8 mouse cellular contexts compared by ENCODE assay signal in the genomic region with DNA sequence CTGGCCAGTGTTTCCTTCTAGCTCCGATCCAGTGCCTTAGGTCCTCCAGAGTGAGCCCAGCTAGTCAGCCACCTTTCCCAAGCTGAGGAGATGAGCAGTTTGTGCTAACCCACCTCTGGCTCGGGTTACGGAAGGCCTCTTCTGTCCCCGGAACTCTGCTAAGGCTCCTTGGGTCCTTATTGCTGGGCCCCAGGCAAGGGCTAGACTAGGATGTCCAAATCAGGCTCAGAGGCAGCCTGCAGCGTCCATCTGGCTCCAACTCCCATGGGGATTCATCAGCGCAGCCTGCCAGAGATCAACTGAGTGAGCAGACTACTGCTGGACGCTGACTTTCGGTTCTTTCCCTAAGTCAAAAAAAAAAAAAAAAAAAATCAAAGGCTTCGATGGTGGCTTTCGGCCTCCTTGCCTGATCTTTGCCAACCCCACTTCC. TPM values are rescaled to one million over a fixed set of nuclear protein-coding genes. Genes with fewer than 3 reads are reported as not detected.
DNase-seq lines count a peak whose midpoint lies in the region; ATAC-seq and TF ChIP-seq lines count a peak whose summit lies in the region.
"Had no signal": no experiment of that assay in that cellular context is flagged by ENCODE, and none has a peak within 500 bp of the region (broad histone marks: within the 10 kb centered on the region; RNA-seq: fewer than 3 reads in every experiment).

No protein-coding gene starts in this region.

- H3K27ac ChIP-seq in forebrain, embryonic 15.5 days (replicated peaks) = peak overlapping the region; percentile 88
- H3K27ac ChIP-seq in hindbrain, postnatal 0 days = peak overlapping the region; percentile 86
- H3K27ac ChIP-seq in neural tube, embryonic 13.5 days (replicated peaks) = peak overlapping the region; percentile 76
- H3K27ac ChIP-seq: macrophage had no signal

- ATAC-seq in forebrain, embryonic 15.5 days (replicated peaks) = no peak
- ATAC-seq in hindbrain, postnatal 0 days = peak; percentile 43; the same call in 1 of the 2 replicates
- no peak for ATAC-seq in neural tube, embryonic 13.5 days (ENCODE audit: low read depth)

- 9% methylated on average over 10 of the region's 10 CpGs for WGBS in forebrain, embryonic 15.5 days
- 12% methylated on average over 10 of the region's 10 CpGs for WGBS in hindbrain, postnatal 0 days
- WGBS in neural tube, embryonic 13.5 days = 4% methylated on average over 10 of the region's 10 CpGs

- no peak for TF ChIP-seq POLR2A in brain, embryonic 14.5 days (IDR thresholded peaks at IDR 0.05; ENCODE audit: borderline replicate concordance, extremely low read depth, insufficient read depth, insufficient read length, poor library complexity, severe bottlenecking)

- peak overlapping the region; percentile 39 for H3K9ac ChIP-seq in forebrain, embryonic 15.5 days (replicated peaks)
- peak overlapping the region; percentile 84 for H3K9ac ChIP-seq in hindbrain, postnatal 0 days (replicated peaks; ENCODE audit: low read length)
- peak overlapping the region; percentile 50 for H3K9ac ChIP-seq in neural tube, embryonic 13.5 days

- no peak for TF ChIP-seq CTCF in brain, embryonic 14.5 days (IDR thresholded peaks at IDR 0.05; ENCODE audit: borderline replicate concordance, extremely low read depth, insufficient read depth, insufficient read length)
- TF ChIP-seq CTCF in hindbrain, postnatal 0 days (IDR thresholded peaks at IDR 0.05; ENCODE audit: low read depth) = no peak

- H3K9me3 ChIP-seq in forebrain, embryonic 15.5 days = no peaks in the 10 kb centered on the region
- H3K9me3 ChIP-seq in hindbrain, postnatal 0 days (ENCODE audit: low read length) = no peaks in the 10 kb centered on the region
- no peaks in the 10 kb centered on the region for H3K9me3 ChIP-seq in neural tube, embryonic 13.5 days

- no peaks in the 10 kb centered on the region for H3K36me3 ChIP-seq in forebrain, embryonic 15.5 days
- no peaks in the 10 kb centered on the region for H3K36me3 ChIP-seq in hindbrain, postnatal 0 days (ENCODE audit: insufficient read depth, low read length)
- H3K36me3 ChIP-seq in neural tube, embryonic 13.5 days = no peaks in the 10 kb centered on the region

- peak; percentile 89 for DNase-seq in MN1 (ENCODE audit: low spot score)
- DNase-seq in brain, embryonic 14.5 days (ENCODE audit: low read depth) = peak; percentile 67
- DNase-seq in hindbrain, postnatal 0 days (ENCODE audit: low spot score) = peak; percentile 76
- DNase-seq in right cerebral cortex, adult 2 months (ENCODE audit: low spot score in 2 of 2) = no peak
- no peak for DNase-seq in layer of hippocampus, adult 8-10 months (ENCODE audit: low spot score in 2 of 2)

- peaks cover 34% of the 10 kb centered on the region for H3K27me3 ChIP-seq in forebrain, embryonic 15.5 days
- peaks cover 20% of the 10 kb centered on the region for H3K27me3 ChIP-seq in hindbrain, postnatal 0 days (ENCODE audit: insufficient read depth, low read length)
- H3K27me3 ChIP-seq in neural tube, embryonic 13.5 days = peaks cover 97% of the 10 kb centered on the region

- H3K4me2 ChIP-seq in forebrain, embryonic 15.5 days (replicated peaks) = peak overlapping the region; percentile 83
- H3K4me2 ChIP-seq in hindbrain, postnatal 0 days (ENCODE audit: low read depth, low read length) = peak overlapping the region; percentile 65
- H3K4me2 ChIP-seq in neural tube, embryonic 13.5 days = peak overlapping the region; percentile 68

- peaks cover 54% of the 10 kb centered on the region for H3K4me1 ChIP-seq in forebrain, embryonic 15.5 days
- peaks cover 4% of the 10 kb centered on the region; the same call in 1 of the 2 replicates for H3K4me1 ChIP-seq in hindbrain, postnatal 0 days (ENCODE audit: insufficient read depth, low read length)
- H3K4me1 ChIP-seq in neural tube, embryonic 13.5 days (replicated peaks) = peaks cover 48% of the 10 kb centered on the region

- H3K4me3 ChIP-seq in forebrain, embryonic 15.5 days = peak overlapping the region; percentile 58
- H3K4me3 ChIP-seq in hindbrain, postnatal 0 days (ENCODE audit: low read length) = peak overlapping the region; percentile 60
- H3K4me3 ChIP-seq in neural tube, embryonic 13.5 days = peak overlapping the region; percentile 51

RNA-seq across cellular contexts. Expression of gene Pax6, which starts 4.9 kb away (rescaled TPM):
- 63.3 and 76.2 TPM in 2 replicates for polyA plus RNA-seq in brain, embryonic 14.5 days (2012; rRNA removed)
- 45.0 and 57.0 TPM in 2 replicates for polyA plus RNA-seq in forebrain, embryonic 15.5 days (2015; fragmentation: Nextera tagmentation; extraction: Ambion mirVana)
- 88.7 and 136 TPM in 2 replicates for total RNA-seq in hindbrain, postnatal 0 days (2014; rRNA removed)
- 68.7 and 82.3 TPM in 2 replicates for polyA plus RNA-seq in hindbrain, postnatal 0 days (2015; fragmentation: Nextera tagmentation; extraction: Ambion mirVana)
- polyA plus RNA-seq in neural tube, embryonic 13.5 days (2015; fragmentation: Nextera tagmentation; extraction: Ambion mirVana) = 16.0 and 16.7 TPM in 2 replicates
- 10 to 100 TPM; 12.5 to 17.6 (median 12.8) TPM for total RNA-seq in layer of hippocampus, adult 8-10 months (2022)
- polyA plus RNA-seq: macrophage had no signal

Comparison
In these comparisons a context has a peak if more than half of its experiments do, and no peak if none do; other contexts are left out.
1. DNase-seq: peak in MN1 (single experiment), brain, embryonic 14.5 days (single experiment) and hindbrain, postnatal 0 days (single experiment); none in right cerebral cortex, adult 2 months (0 of 2) and layer of hippocampus, adult 8-10 months (0 of 2).
2. Peak in every context shown above with its lines, with median percentiles within 50 percentile points of each other: H3K27ac ChIP-seq, H3K4me2 ChIP-seq, H3K4me3 ChIP-seq and H3K9ac ChIP-seq.